Mouse (Mus musculus) stomach, embryonic 15.5 days (tissue): ENCODE results near the gene Mgl2. TPM values are rescaled to one million over a fixed set of nuclear protein-coding genes. Genes with fewer than 3 reads are reported as not detected.
"Not testable (repeated sequence)": the region's sequence is repeated elsewhere in the genome, so short reads cannot be mapped to it uniquely, and the experiment has no call there.

Experiments
- ATAC-seq: fragments of 200-750 bp; cut with Nextera tagmentation; 2 replicates; pipeline ENCODE4 v1.8.0; 2017; ENCODE audit warnings: low read depth, moderate number of reproducible peaks, moderate TSS enrichment; ENCODE audit not compliant: insufficient read depth, low FRiP score
- H3K27ac ChIP-seq: fragments of 300-500 bp; sonication (generic); 2 replicates; pipeline ENCODE4 v1.5.1; 2015; ENCODE audit warnings: mild to moderate bottlenecking, inconsistent platforms
- H3K27me3 ChIP-seq: fragments of 300-500 bp; sonication (generic); replicated peaks from 2 replicates; pipeline ENCODE4 v1.6.1; 2015; ENCODE audit warnings: inconsistent platforms
- H3K36me3 ChIP-seq: fragments of 300-500 bp; sonication (generic); 2 replicates; pipeline ENCODE4 v1.6.1; 2015; ENCODE audit warnings: inconsistent platforms
- H3K4me1 ChIP-seq: fragments of 300-500 bp; sonication (generic); 2 replicates; pipeline ENCODE4 v1.6.1; 2015; ENCODE audit warnings: inconsistent platforms
- H3K4me2 ChIP-seq: fragments of 300-500 bp; sonication (generic); 2 replicates; pipeline ENCODE4 v1.6.1; 2015; ENCODE audit warnings: mild to moderate bottlenecking, inconsistent platforms
- H3K4me3 ChIP-seq: fragments of 300-500 bp; sonication (generic); replicated peaks from 2 replicates; pipeline ENCODE4 v1.5.1; 2015; ENCODE audit warnings: inconsistent platforms
- H3K9ac ChIP-seq: fragments of 300-500 bp; sonication (generic); 2 replicates; pipeline ENCODE4 v1.6.1; 2015; ENCODE audit warnings: inconsistent platforms
- H3K9me3 ChIP-seq: fragments of 300-500 bp; sonication (generic); 2 replicates; pipeline ENCODE4 v1.6.1; 2016; ENCODE audit warnings: inconsistent platforms
- WGBS: fragments of 180-500 bp; shearing (Covaris S2); methylation state at CpG from one replicate; pipeline ENCODE4 v1.1.7; 2015; 5-methylcytosine and 5-hydroxymethylcytosine counted together
- polyA plus RNA-seq: library from polyadenylated mRNA; unstranded; fragments of >200 nt; fragmentation: Nextera tagmentation; extraction: Ambion mirVana; gene quantifications from 2 replicates; pipeline ENCODE4 v1.2.1, GENCODE M21; 2015

Gene Mgl2
- polyA plus RNA-seq, 1 experiment from 2014 or later: 1.0 TPM

- no peak for ATAC-seq
- 83% methylated on average over 3 of the region's 3 CpGs for WGBS
Observed at GRCm38 (mm10) chr11:70115901-70116300, 14.2 kb upstream of the Mgl2 start.

GRCm38 (mm10) chr11:70135001-70135400 lies 4.9 kb downstream of the Mgl2 start:
- not testable (repeated sequence) for H3K27me3 ChIP-seq, ATAC-seq, H3K27ac ChIP-seq, H3K9ac ChIP-seq, H3K4me1 ChIP-seq, H3K4me3 ChIP-seq, H3K4me2 ChIP-seq, H3K9me3 ChIP-seq, H3K36me3 ChIP-seq
- 75% methylated on average over 3 of the region's 3 CpGs for WGBS

More at GRCm38 (mm10) chr11:70115901-70116300, 14.2 kb upstream of the Mgl2 start:
- Histone ChIP-seq H3K4me3 (no peak overlapping the region), H3K9ac (no peak overlapping the region), H3K9me3 (no peaks in the 10 kb centered on the region), H3K4me2 (no peak overlapping the region), H3K27me3 (no peaks in the 10 kb centered on the region), H3K27ac (no peak overlapping the region), H3K4me1 (no peaks in the 10 kb centered on the region), H3K36me3 (no peaks in the 10 kb centered on the region)

GRCm38 (mm10) chr11:70135925-70136324 lies 5.8 kb downstream of the Mgl2 start:
- H3K9me3 ChIP-seq, ATAC-seq, H3K9ac ChIP-seq, H3K36me3 ChIP-seq, H3K27me3 ChIP-seq, H3K27ac ChIP-seq, H3K4me1 ChIP-seq, H3K4me3 ChIP-seq, H3K4me2 ChIP-seq: not testable (repeated sequence)
- WGBS: 80% methylated on average over 8 of the region's 8 CpGs

- H3K4me1 ChIP-seq: no peaks in the 10 kb centered on the region
- H3K27ac ChIP-seq: no peak overlapping the region
- no peak overlapping the region for H3K9ac ChIP-seq
- no peaks in the 10 kb centered on the region for H3K9me3 ChIP-seq
- 80% methylated on average over 10 of the region's 10 CpGs for WGBS
- H3K4me2 ChIP-seq: no peak overlapping the region
- H3K27me3 ChIP-seq: no peaks in the 10 kb centered on the region
- no peaks in the 10 kb centered on the region for H3K36me3 ChIP-seq
- H3K4me3 ChIP-seq: no peak overlapping the region
- ATAC-seq: no peak
Observed at GRCm38 (mm10) chr11:70139171-70139570, 9.0 kb downstream of the Mgl2 start.

GRCm38 (mm10) chr11:70151072-70151471 lies 20.9 kb downstream of the Mgl2 start:
- WGBS: 64% methylated on average over 3 of the region's 3 CpGs

GRCm38 (mm10) chr11:70155897-70156296 lies 25.8 kb downstream of the Mgl2 start, which contains the start of gene Clec10a:
Gene Clec10a (plus strand): TSS chr11:70156197.
- H3K9me3 ChIP-seq, H3K27ac ChIP-seq, H3K9ac ChIP-seq, H3K4me2 ChIP-seq, ATAC-seq, H3K36me3 ChIP-seq, H3K4me1 ChIP-seq, H3K27me3 ChIP-seq, H3K4me3 ChIP-seq: not testable (repeated sequence)
- no CpG with 5 or more reads among the region's 5 CpGs for WGBS

More at GRCm38 (mm10) chr11:70151072-70151471, 20.9 kb downstream of the Mgl2 start:
- H3K9ac ChIP-seq: no peak overlapping the region
- no peak overlapping the region for H3K4me3 ChIP-seq
- H3K9me3 ChIP-seq: no peaks in the 10 kb centered on the region
- no peaks in the 10 kb centered on the region for H3K4me1 ChIP-seq
- H3K36me3 ChIP-seq: no peaks in the 10 kb centered on the region
- no peak overlapping the region for H3K27ac ChIP-seq
- H3K4me2 ChIP-seq: no peak overlapping the region
- H3K27me3 ChIP-seq: no peaks in the 10 kb centered on the region
- no peak for ATAC-seq

- no peaks in the 10 kb centered on the region for H3K36me3 ChIP-seq
- ATAC-seq: no peak
- H3K4me3 ChIP-seq: no peak overlapping the region
- no peak overlapping the region for H3K4me2 ChIP-seq
- H3K9me3 ChIP-seq: no peaks in the 10 kb centered on the region
- H3K27ac ChIP-seq: no peak overlapping the region
- 70% methylated on average over 3 of the region's 3 CpGs for WGBS
- no peaks in the 10 kb centered on the region for H3K4me1 ChIP-seq
- H3K27me3 ChIP-seq: no peaks in the 10 kb centered on the region
- no peak overlapping the region for H3K9ac ChIP-seq
Observed at GRCm38 (mm10) chr11:70162336-70162735, 32.2 kb downstream of the Mgl2 start.

- Histone ChIP-seq H3K36me3 (no peaks in the 10 kb centered on the region), H3K4me3 (no peak overlapping the region), H3K9me3 (no peaks in the 10 kb centered on the region), H3K4me2 (no peak overlapping the region), H3K27ac (no peak overlapping the region), H3K4me1 (no peaks in the 10 kb centered on the region), H3K9ac (no peak overlapping the region), H3K27me3 (no peaks in the 10 kb centered on the region)
- WGBS: 69% methylated on average over 16 of the region's 16 CpGs
- no peak for ATAC-seq
Observed at GRCm38 (mm10) chr11:70165972-70166921, 36.1 kb downstream of the Mgl2 start.

- H3K4me1 ChIP-seq: no peaks in the 10 kb centered on the region
- no peak overlapping the region for H3K4me2 ChIP-seq
- no peaks in the 10 kb centered on the region for H3K36me3 ChIP-seq
- no peaks in the 10 kb centered on the region for H3K27me3 ChIP-seq
- WGBS: 46% methylated on average over 7 of the region's 7 CpGs
- ATAC-seq: no peak
- H3K9ac ChIP-seq: no peak overlapping the region
- H3K9me3 ChIP-seq: no peaks in the 10 kb centered on the region
- no peak overlapping the region for H3K4me3 ChIP-seq
- no peak overlapping the region for H3K27ac ChIP-seq
Observed at GRCm38 (mm10) chr11:70168136-70168535, 38.0 kb downstream of the Mgl2 start.

- not testable (repeated sequence) for H3K4me2 ChIP-seq, H3K9me3 ChIP-seq, ATAC-seq, H3K4me3 ChIP-seq, H3K36me3 ChIP-seq, H3K9ac ChIP-seq, H3K27ac ChIP-seq, H3K27me3 ChIP-seq, H3K4me1 ChIP-seq
- 83% methylated on average over 7 of the region's 7 CpGs for WGBS
Observed at GRCm38 (mm10) chr11:70169471-70169870, 39.3 kb downstream of the Mgl2 start.

GRCm38 (mm10) chr11:70170291-70170690 lies 40.2 kb downstream of the Mgl2 start:
- Histone ChIP-seq H3K9me3 (no peaks in the 10 kb centered on the region), H3K27me3 (no peaks in the 10 kb centered on the region), H3K27ac (no peak overlapping the region), H3K4me2 (no peak overlapping the region), H3K4me1 (no peaks in the 10 kb centered on the region), H3K4me3 (no peak overlapping the region), H3K36me3 (no peaks in the 10 kb centered on the region), H3K9ac (no peak overlapping the region)
- ATAC-seq: no peak
- WGBS: 68% methylated on average over 7 of the region's 7 CpGs

GRCm38 (mm10) chr11:70171181-70171580 lies 41.1 kb downstream of the Mgl2 start:
- ATAC-seq: no peak
- Histone ChIP-seq H3K4me3 (no peak overlapping the region), H3K27me3 (no peaks in the 10 kb centered on the region), H3K36me3 (no peaks in the 10 kb centered on the region), H3K4me2 (no peak overlapping the region), H3K9me3 (no peaks in the 10 kb centered on the region), H3K9ac (no peak overlapping the region), H3K4me1 (no peaks in the 10 kb centered on the region), H3K27ac (no peak overlapping the region)
- WGBS: 72% methylated on average over 7 of the region's 7 CpGs
